In the genomic region with DNA sequence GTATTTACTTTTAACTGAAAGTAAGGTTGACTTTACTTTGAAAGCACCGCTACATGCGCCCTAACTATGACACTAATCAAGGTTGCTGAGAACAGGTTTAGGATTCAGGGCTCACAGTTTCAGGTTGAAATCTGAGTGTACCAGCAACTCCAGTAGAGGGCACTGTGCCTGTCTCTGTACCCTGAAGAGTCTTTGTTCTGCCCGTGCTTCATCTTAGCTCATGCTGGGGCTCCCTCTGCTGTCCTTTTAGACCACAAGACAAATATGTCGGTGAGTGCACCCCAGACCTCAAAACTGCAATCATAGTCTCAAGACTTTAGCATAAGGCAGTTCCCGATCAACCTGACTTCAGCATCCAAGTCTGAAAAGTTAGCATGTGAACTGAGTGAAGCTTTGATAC, we compare ENCODE assay signal across 9 mouse cellular contexts.
DNase-seq lines count a peak whose midpoint lies in the region; ATAC-seq and TF ChIP-seq lines count a peak whose summit lies in the region.
"Had no signal": no experiment of that assay in that cellular context is flagged by ENCODE, and none has a peak within 500 bp of the region (broad histone marks: within the 10 kb centered on the region; RNA-seq: fewer than 3 reads in every experiment).

No protein-coding gene starts in this region.

- ATAC-seq in liver, embryonic 13.5 days (ENCODE audit: low read depth): no peak
- ATAC-seq in neural tube, embryonic 14.5 days (ENCODE audit: low read depth): peak; percentile 95

- H3K9ac ChIP-seq in liver, embryonic 13.5 days: no peak overlapping the region
- no peak overlapping the region for H3K9ac ChIP-seq in neural tube, embryonic 14.5 days (replicated peaks; ENCODE audit: low read depth, low read length)
- H3K9ac ChIP-seq: heart, embryonic 13.5 days had no signal

- H3K27me3 ChIP-seq in E14TG2a.4 (ENCODE audit: insufficient read depth, low read length): no peaks in the 10 kb centered on the region
- no peaks in the 10 kb centered on the region for H3K27me3 ChIP-seq in liver, embryonic 13.5 days
- H3K27me3 ChIP-seq in neural tube, embryonic 14.5 days (ENCODE audit: control insufficient read depth, insufficient read depth, low read length): no peaks in the 10 kb centered on the region

- no peak overlapping the region for H3K4me2 ChIP-seq in liver, embryonic 13.5 days
- no peak overlapping the region for H3K4me2 ChIP-seq in neural tube, embryonic 14.5 days (ENCODE audit: low read depth, low read length)
- H3K4me2 ChIP-seq: heart, embryonic 13.5 days had no signal

- no peak overlapping the region for H3K27ac ChIP-seq in liver, embryonic 13.5 days
- no peak overlapping the region for H3K27ac ChIP-seq in neural tube, embryonic 14.5 days (ENCODE audit: low read depth, low read length)
- H3K27ac ChIP-seq: heart, embryonic 13.5 days had no signal

- intact Hi-C loops in heart, postnatal 10 days (cut with DNase I): loop anchor here (1.0 kb wide), 4 partner anchors 151 to 366 kb away; no protein-coding TSS in a partner anchor

- no peaks in the 10 kb centered on the region for H3K9me3 ChIP-seq in E14TG2a.4 (ENCODE audit: low read length)
- no peaks in the 10 kb centered on the region for H3K9me3 ChIP-seq in liver, embryonic 13.5 days (replicated peaks)
- H3K9me3 ChIP-seq in neural tube, embryonic 14.5 days (ENCODE audit: control insufficient read depth, low read length): no peaks in the 10 kb centered on the region
- H3K9me3 ChIP-seq: heart, embryonic 13.5 days had no signal

- H3K4me1 ChIP-seq in E14TG2a.4 (replicated peaks; ENCODE audit: low read depth, low read length): no peaks in the 10 kb centered on the region
- no peaks in the 10 kb centered on the region for H3K4me1 ChIP-seq in liver, embryonic 13.5 days (replicated peaks)
- H3K4me1 ChIP-seq in neural tube, embryonic 14.5 days (ENCODE audit: control insufficient read depth, insufficient read depth, low read length): no peaks in the 10 kb centered on the region
- H3K4me1 ChIP-seq: heart, embryonic 13.5 days had no signal

- peak; percentile 69 for TF ChIP-seq CTCF in E14TG2a.4 (conservative IDR thresholded peaks at IDR 0.05; ENCODE audit: low read length)

- no peaks in the 10 kb centered on the region for H3K36me3 ChIP-seq in E14TG2a.4 (ENCODE audit: insufficient read depth, low read length)
- H3K36me3 ChIP-seq in liver, embryonic 13.5 days: no peaks in the 10 kb centered on the region
- no peaks in the 10 kb centered on the region for H3K36me3 ChIP-seq in neural tube, embryonic 14.5 days (ENCODE audit: control insufficient read depth, insufficient read depth, low read length)
- H3K36me3 ChIP-seq: heart, embryonic 13.5 days had no signal

- WGBS in liver, embryonic 13.5 days (ENCODE audit: insufficient replicate concordance): 18% methylated on average over 5 of the region's 5 CpGs
- 30% methylated on average over 5 of the region's 5 CpGs for WGBS in neural tube, embryonic 14.5 days

- peak; percentile 91 for DNase-seq in brain, adult 2 months (ENCODE audit: low read depth, low spot score)
- DNase-seq in fat pad, adult 2 months (ENCODE audit: extremely low read depth, low read depth, low spot score): peak; percentile 36
- peak; percentile 75 to 80 for DNase-seq in heart, postnatal 10 days
- peak; percentile 86 to 88 for DNase-seq in kidney, postnatal 36 days
- DNase-seq in liver, embryonic 13.5 days: peak; percentile 1
- DNase-seq in thymus, postnatal 10 days (ENCODE audit: low spot score in 2 of 2): peak; percentile 8 to 44

- no peak overlapping the region for H3K4me3 ChIP-seq in E14TG2a.4 (replicated peaks; ENCODE audit: low read length)
- no peak overlapping the region for H3K4me3 ChIP-seq in liver, embryonic 13.5 days (replicated peaks)
- no peak overlapping the region for H3K4me3 ChIP-seq in neural tube, embryonic 14.5 days (ENCODE audit: low read depth, low read length)
- H3K4me3 ChIP-seq: heart, embryonic 13.5 days had no signal

Comparison
In these comparisons a context has a peak if more than half of its experiments do, and no peak if none do; other contexts are left out.
1. DNase-seq: peak in every context shown above with its lines; median percentile 91 in brain, adult 2 months; 87 in kidney, postnatal 36 days; 78 in heart, postnatal 10 days; 36 in fat pad, adult 2 months; 26 in thymus, postnatal 10 days; 1 in liver, embryonic 13.5 days.